Mouse (Mus musculus) myocyte (in vitro differentiated cells): Measurements from ENCODE around the gene Akap13. TPM values are rescaled to one million over a fixed set of nuclear protein-coding genes. Genes with fewer than 3 reads are reported as not detected.

ENCODE experiments used
- H3K27me3 ChIP-seq: one replicate; pipeline ENCODE4 v1.6.1; 2011; ENCODE audit not compliant: control insufficient read depth, insufficient read depth, insufficient read length
- H3K36me3 ChIP-seq: one replicate; pipeline ENCODE4 v1.6.1; 2011; ENCODE audit not compliant: control insufficient read depth, insufficient read depth
- H3K4me2 ChIP-seq: one replicate; pipeline ENCODE4 v1.6.1; 2011; ENCODE audit warnings: low read depth, control low read depth
- H3K4me3 ChIP-seq: one replicate; pipeline ENCODE4 v1.5.1; 2011; ENCODE audit warnings: mild to moderate bottlenecking, control low read depth, moderate library complexity
- H3K79me2 ChIP-seq: one replicate; pipeline ENCODE4 v1.6.1; 2011; ENCODE audit not compliant: control insufficient read depth, insufficient read depth
- H3ac ChIP-seq: one replicate; pipeline ENCODE4 v1.6.1; 2011; ENCODE audit not compliant: control insufficient read depth, insufficient read length
- CEBPB ChIP-seq: IDR thresholded peaks from 2 replicates; pipeline ENCODE4 v1.6.1; 2011; ENCODE audit warnings: mild to moderate bottlenecking, moderate library complexity; ENCODE audit not compliant: poor library complexity, insufficient read depth, severe bottlenecking
- E2F4 ChIP-seq: IDR thresholded peaks from one replicate; pipeline ENCODE4 v1.6.1; 2011; ENCODE audit warnings: mild to moderate bottlenecking, control low read depth, moderate library complexity; ENCODE audit not compliant: insufficient read depth
- MAX ChIP-seq: IDR thresholded peaks from one replicate; pipeline ENCODE4 v1.6.1; 2011; ENCODE audit warnings: low read depth, mild to moderate bottlenecking, control low read depth
- MYOD1 ChIP-seq, 3 experiments: IDR thresholded peaks; one replicate each; pipeline ENCODE4 v1.6.1; 2011; ENCODE audit warnings: control low read depth in 2 of 3, low read depth in 2 of 3, mild to moderate bottlenecking in 2 of 3, moderate library complexity in 1 of 3; ENCODE audit not compliant: insufficient read length in 2 of 3, control insufficient read depth in 1 of 3
- MYOG ChIP-seq, 3 experiments: IDR thresholded peaks; one replicate each; pipeline ENCODE4 v1.6.1; 2011; ENCODE audit warnings: control low read depth in 2 of 3, low read depth in 2 of 3, mild to moderate bottlenecking in 2 of 3; ENCODE audit not compliant: insufficient read length in 2 of 3, control insufficient read depth in 1 of 3, insufficient read depth in 1 of 3
- POLR2A ChIP-seq: IDR thresholded peaks from one replicate; pipeline ENCODE4 v1.6.1; 2011; ENCODE audit warnings: low read depth, mild to moderate bottlenecking, control low read depth, moderate library complexity; ENCODE audit not compliant: insufficient read length
- POLR2AphosphoS2 ChIP-seq: IDR thresholded peaks from one replicate; pipeline ENCODE4 v1.6.1; 2011; ENCODE audit warnings: low read depth, control low read depth; ENCODE audit not compliant: insufficient read length
- REST ChIP-seq: IDR thresholded peaks from one replicate; pipeline ENCODE4 v1.6.1; 2011; ENCODE audit warnings: mild to moderate bottlenecking, control low read depth, moderate library complexity; ENCODE audit not compliant: insufficient read depth, insufficient read length
- SRF ChIP-seq: IDR thresholded peaks from one replicate; pipeline ENCODE4 v1.6.1; 2011; ENCODE audit warnings: low read depth; ENCODE audit not compliant: control insufficient read depth, insufficient read length
- TCF12 ChIP-seq: IDR thresholded peaks from one replicate; pipeline ENCODE4 v1.6.1; 2011; ENCODE audit warnings: mild to moderate bottlenecking, control low read depth; ENCODE audit not compliant: poor library complexity, insufficient read depth, severe bottlenecking
- TCF3 ChIP-seq: IDR thresholded peaks from one replicate; pipeline ENCODE4 v1.6.1; 2011; ENCODE audit warnings: low read depth, control low read depth; ENCODE audit not compliant: insufficient read length
- USF1 ChIP-seq: IDR thresholded peaks from one replicate; pipeline ENCODE4 v1.6.1; 2011; ENCODE audit warnings: low read depth, mild to moderate bottlenecking, control low read depth, moderate library complexity
- polyA plus RNA-seq: library from polyadenylated mRNA; unstranded; fragments of >200 nt; fragmentation: generic; extraction: Trizol; gene quantifications from one replicate; pipeline ENCODE4 v1.2.1, GENCODE M21; 2012; ENCODE audit warnings: missing spikeins

Gene Akap13
- polyA plus RNA-seq, 1 experiment = 13.9 TPM

- Histone ChIP-seq H3ac (no peak overlapping the region), H3K79me2 (peaks cover 100% of the 10 kb centered on the region), H3K4me3 (no peak overlapping the region), H3K36me3 (peaks cover 6% of the 10 kb centered on the region), H3K4me2 (no peak overlapping the region), H3K27me3 (no peaks in the 10 kb centered on the region)
- TF ChIP-seq TCF3 (no peak), MYOG (IDR thresholded peaks at IDR 0.05; ENCODE audit: control insufficient read depth in 1 of 3, insufficient read depth in 1 of 3, insufficient read length in 2 of 3, low read depth in 2 of 3) (no peak), REST (no peak), TCF12 (no peak), MAX (no peak), CEBPB (no peak), SRF (no peak), MYOD1 (IDR thresholded peaks at IDR 0.05; ENCODE audit: control insufficient read depth in 1 of 3, insufficient read length in 2 of 3, low read depth in 2 of 3) (no peak), USF1 (no peak), POLR2AphosphoS2 (no peak), POLR2A (no peak), E2F4 (no peak)
Observed at GRCm38 (mm10) chr7:75472316-75473195, 17.2 kb downstream of the Akap13 start.

- H3K36me3 ChIP-seq = peaks cover 6% of the 10 kb centered on the region
- no peak overlapping the region for H3K4me3 ChIP-seq
- no peak for TF ChIP-seq TCF3
- no peak for TF ChIP-seq POLR2A
- TF ChIP-seq MYOG (IDR thresholded peaks at IDR 0.05; ENCODE audit: control insufficient read depth in 1 of 3, insufficient read depth in 1 of 3, insufficient read length in 2 of 3, low read depth in 2 of 3) = no peak
- no peak for TF ChIP-seq MYOD1 (IDR thresholded peaks at IDR 0.05; ENCODE audit: control insufficient read depth in 1 of 3, insufficient read length in 2 of 3, low read depth in 2 of 3)
- no peak for TF ChIP-seq MAX
- TF ChIP-seq REST = no peak
- no peak for TF ChIP-seq TCF12
- no peak for TF ChIP-seq USF1
- no peak for TF ChIP-seq E2F4
- no peak for TF ChIP-seq POLR2AphosphoS2
- TF ChIP-seq CEBPB = no peak
- no peak for TF ChIP-seq SRF
- H3K79me2 ChIP-seq = peaks cover 99% of the 10 kb centered on the region
- H3K27me3 ChIP-seq = no peaks in the 10 kb centered on the region
- H3K4me2 ChIP-seq = no peak overlapping the region
- no peak overlapping the region for H3ac ChIP-seq
Observed at GRCm38 (mm10) chr7:75473294-75473693, 18.0 kb downstream of the Akap13 start.

GRCm38 (mm10) chr7:75474064-75474463 lies 18.7 kb downstream of the Akap13 start:
- H3K27me3 ChIP-seq = no peaks in the 10 kb centered on the region
- TF ChIP-seq MYOD1 (IDR thresholded peaks at IDR 0.05; ENCODE audit: control insufficient read depth in 1 of 3, insufficient read length in 2 of 3, low read depth in 2 of 3) = no peak
- peak; percentile 73 for TF ChIP-seq CEBPB
- H3K79me2 ChIP-seq = peaks cover 99% of the 10 kb centered on the region
- H3K36me3 ChIP-seq = peaks cover 6% of the 10 kb centered on the region
- H3K4me2 ChIP-seq = peak overlapping the region; percentile 5
- no peak overlapping the region for H3K4me3 ChIP-seq
- H3ac ChIP-seq = no peak overlapping the region

- H3ac ChIP-seq = no peak overlapping the region
- H3K27me3 ChIP-seq = no peaks in the 10 kb centered on the region
- H3K79me2 ChIP-seq = peaks cover 99% of the 10 kb centered on the region
- TF ChIP-seq MYOD1 (IDR thresholded peaks at IDR 0.05; ENCODE audit: control insufficient read depth in 1 of 3, insufficient read length in 2 of 3, low read depth in 2 of 3) (no peak), MAX (no peak), MYOG (IDR thresholded peaks at IDR 0.05; ENCODE audit: control insufficient read depth in 1 of 3, insufficient read depth in 1 of 3, insufficient read length in 2 of 3, low read depth in 2 of 3) (no peak), CEBPB (no peak)
- H3K4me2 ChIP-seq = no peak overlapping the region
- H3K36me3 ChIP-seq = peaks cover 6% of the 10 kb centered on the region
- H3K4me3 ChIP-seq = no peak overlapping the region
Observed at GRCm38 (mm10) chr7:75474564-75475150, 19.3 kb downstream of the Akap13 start.

- H3K27me3 ChIP-seq = no peaks in the 10 kb centered on the region
- H3K4me2 ChIP-seq = no peak overlapping the region
- H3K4me3 ChIP-seq = no peak overlapping the region
Observed at GRCm38 (mm10) chr7:75478060-75478459, 22.7 kb downstream of the Akap13 start.

More at GRCm38 (mm10) chr7:75478060-75478459, 22.7 kb downstream of the Akap13 start:
- peak; percentile 31 for TF ChIP-seq USF1
- TF ChIP-seq E2F4 = no peak
- peak in 2 of 3 experiments; percentile 57 to 60 for TF ChIP-seq MYOG (IDR thresholded peaks at IDR 0.05; ENCODE audit: control insufficient read depth in 1 of 3, insufficient read depth in 1 of 3, insufficient read length in 2 of 3, low read depth in 2 of 3)
- peak; percentile 72 to 88 (median 85) for TF ChIP-seq MYOD1 (IDR thresholded peaks at IDR 0.05; ENCODE audit: control insufficient read depth in 1 of 3, insufficient read length in 2 of 3, low read depth in 2 of 3)
- TF ChIP-seq TCF12 = peak; percentile 62
- no peak overlapping the region for H3ac ChIP-seq
- H3K36me3 ChIP-seq = peaks cover 20% of the 10 kb centered on the region
- peaks cover 98% of the 10 kb centered on the region for H3K79me2 ChIP-seq
